Mouse (Mus musculus): ENCODE data around the gene Col6a6. TPM values are rescaled to one million over a fixed set of nuclear protein-coding genes. Genes with fewer than 3 reads are reported as not detected.

The Col6a6 gene
- polyA plus RNA-seq, 1 experiment from 2014 or later = 0.04 TPM

- Histone ChIP-seq H3K4me2 (ENCODE audit: low read length) (no peak overlapping the region), H3K9me3 (ENCODE audit: control insufficient read depth, low read length) (no peaks in the 10 kb centered on the region), H3K36me3 (ENCODE audit: control insufficient read depth, insufficient read depth) (no peaks in the 10 kb centered on the region), H3K27me3 (replicated peaks; ENCODE audit: control insufficient read depth, insufficient read depth, low read length) (no peaks in the 10 kb centered on the region), H3K9ac (replicated peaks; ENCODE audit: low read depth, low read length) (no peak overlapping the region), H3K4me1 (replicated peaks; ENCODE audit: control insufficient read depth, insufficient read depth, low read length) (no peaks in the 10 kb centered on the region), H3K27ac (ENCODE audit: low read length) (no peak overlapping the region), H3K4me3 (replicated peaks; ENCODE audit: low read length) (no peak overlapping the region)
- WGBS = 81% methylated on average over 5 of the region's 5 CpGs
- no peak for ATAC-seq
Observed at GRCm38 (mm10) chr9:105764127-105764526, 63.8 kb downstream of the Col6a6 start.

GRCm38 (mm10) chr9:105763625-105764024, 64.3 kb downstream of the Col6a6 start:
- Histone ChIP-seq H3K4me2 (ENCODE audit: low read length) (no peak overlapping the region), H3K4me3 (replicated peaks; ENCODE audit: low read length) (no peak overlapping the region), H3K9me3 (ENCODE audit: control insufficient read depth, low read length) (no peaks in the 10 kb centered on the region), H3K27ac (ENCODE audit: low read length) (no peak overlapping the region), H3K36me3 (ENCODE audit: control insufficient read depth, insufficient read depth) (no peaks in the 10 kb centered on the region), H3K9ac (replicated peaks; ENCODE audit: low read depth, low read length) (no peak overlapping the region), H3K4me1 (replicated peaks; ENCODE audit: control insufficient read depth, insufficient read depth, low read length) (no peaks in the 10 kb centered on the region), H3K27me3 (replicated peaks; ENCODE audit: control insufficient read depth, insufficient read depth, low read length) (no peaks in the 10 kb centered on the region)
- WGBS = 91% methylated on average over 3 of the region's 3 CpGs
- ATAC-seq = no peak

- no peak for ATAC-seq
- no peak overlapping the region for H3K9ac ChIP-seq (replicated peaks; ENCODE audit: low read depth, low read length)
- no peak overlapping the region for H3K27ac ChIP-seq (ENCODE audit: low read length)
- no peaks in the 10 kb centered on the region for H3K4me1 ChIP-seq (replicated peaks; ENCODE audit: control insufficient read depth, insufficient read depth, low read length)
- no peaks in the 10 kb centered on the region for H3K9me3 ChIP-seq (ENCODE audit: control insufficient read depth, low read length)
- no peaks in the 10 kb centered on the region for H3K36me3 ChIP-seq (ENCODE audit: control insufficient read depth, insufficient read depth)
- H3K27me3 ChIP-seq (replicated peaks; ENCODE audit: control insufficient read depth, insufficient read depth, low read length) = no peaks in the 10 kb centered on the region
- WGBS = 86% methylated on average over 7 of the region's 7 CpGs
- no peak overlapping the region for H3K4me2 ChIP-seq (ENCODE audit: low read length)
- H3K4me3 ChIP-seq (replicated peaks; ENCODE audit: low read length) = no peak overlapping the region
Observed at GRCm38 (mm10) chr9:105762274-105762673, 65.7 kb downstream of the Col6a6 start.

- Histone ChIP-seq H3K27ac (ENCODE audit: low read length) (no peak overlapping the region), H3K36me3 (ENCODE audit: control insufficient read depth, insufficient read depth) (no peaks in the 10 kb centered on the region), H3K9me3 (ENCODE audit: control insufficient read depth, low read length) (no peaks in the 10 kb centered on the region), H3K4me1 (replicated peaks; ENCODE audit: control insufficient read depth, insufficient read depth, low read length) (no peaks in the 10 kb centered on the region), H3K4me3 (replicated peaks; ENCODE audit: low read length) (no peak overlapping the region), H3K27me3 (replicated peaks; ENCODE audit: control insufficient read depth, insufficient read depth, low read length) (no peaks in the 10 kb centered on the region), H3K9ac (replicated peaks; ENCODE audit: low read depth, low read length) (no peak overlapping the region), H3K4me2 (ENCODE audit: low read length) (no peak overlapping the region)
- ATAC-seq = no peak
- 85% methylated on average over 5 of the region's 5 CpGs for WGBS
Observed at GRCm38 (mm10) chr9:105758861-105759260, 69.1 kb downstream of the Col6a6 start.

GRCm38 (mm10) chr9:105758173-105758765, 69.7 kb downstream of the Col6a6 start:
- ATAC-seq = no peak
- no peak overlapping the region for H3K27ac ChIP-seq (ENCODE audit: low read length)
- H3K9ac ChIP-seq (replicated peaks; ENCODE audit: low read depth, low read length) = no peak overlapping the region
- H3K4me2 ChIP-seq (ENCODE audit: low read length) = no peak overlapping the region
- H3K36me3 ChIP-seq (ENCODE audit: control insufficient read depth, insufficient read depth) = no peaks in the 10 kb centered on the region
- H3K4me1 ChIP-seq (replicated peaks; ENCODE audit: control insufficient read depth, insufficient read depth, low read length) = no peaks in the 10 kb centered on the region
- no peaks in the 10 kb centered on the region for H3K27me3 ChIP-seq (replicated peaks; ENCODE audit: control insufficient read depth, insufficient read depth, low read length)
- H3K4me3 ChIP-seq (replicated peaks; ENCODE audit: low read length) = no peak overlapping the region
- no peaks in the 10 kb centered on the region for H3K9me3 ChIP-seq (ENCODE audit: control insufficient read depth, low read length)
- 93% methylated on average over 14 of the region's 14 CpGs for WGBS

GRCm38 (mm10) chr9:105754256-105754655, 73.7 kb downstream of the Col6a6 start:
- WGBS = 73% methylated on average over 1 of the region's 1 CpGs
- H3K4me1 ChIP-seq (replicated peaks; ENCODE audit: control insufficient read depth, insufficient read depth, low read length) = no peaks in the 10 kb centered on the region

GRCm38 (mm10) chr9:105745861-105746260, 82.1 kb downstream of the Col6a6 start:
- H3K36me3 ChIP-seq (ENCODE audit: control insufficient read depth, insufficient read depth) = no peaks in the 10 kb centered on the region
- H3K9ac ChIP-seq (replicated peaks; ENCODE audit: low read depth, low read length) = no peak overlapping the region
- H3K4me3 ChIP-seq (replicated peaks; ENCODE audit: low read length) = no peak overlapping the region
- no peaks in the 10 kb centered on the region for H3K9me3 ChIP-seq (ENCODE audit: control insufficient read depth, low read length)
- 95% methylated on average over 3 of the region's 3 CpGs for WGBS
- H3K4me1 ChIP-seq (replicated peaks; ENCODE audit: control insufficient read depth, insufficient read depth, low read length) = no peaks in the 10 kb centered on the region
- no peak overlapping the region for H3K27ac ChIP-seq (ENCODE audit: low read length)
- H3K27me3 ChIP-seq (replicated peaks; ENCODE audit: control insufficient read depth, insufficient read depth, low read length) = no peaks in the 10 kb centered on the region
- no peak for ATAC-seq
- no peak overlapping the region for H3K4me2 ChIP-seq (ENCODE audit: low read length)

More at GRCm38 (mm10) chr9:105754256-105754655, 73.7 kb downstream of the Col6a6 start:
- H3K27ac ChIP-seq (ENCODE audit: low read length) = no peak overlapping the region
- ATAC-seq = no peak
- no peak overlapping the region for H3K9ac ChIP-seq (replicated peaks; ENCODE audit: low read depth, low read length)
- no peaks in the 10 kb centered on the region for H3K27me3 ChIP-seq (replicated peaks; ENCODE audit: control insufficient read depth, insufficient read depth, low read length)
- H3K9me3 ChIP-seq (ENCODE audit: control insufficient read depth, low read length) = no peaks in the 10 kb centered on the region
- no peaks in the 10 kb centered on the region for H3K36me3 ChIP-seq (ENCODE audit: control insufficient read depth, insufficient read depth)
- H3K4me3 ChIP-seq (replicated peaks; ENCODE audit: low read length) = no peak overlapping the region
- H3K4me2 ChIP-seq (ENCODE audit: low read length) = no peak overlapping the region

GRCm38 (mm10) chr9:105740413-105740812, 87.5 kb downstream of the Col6a6 start:
- no peak for ATAC-seq

GRCm38 (mm10) chr9:105739446-105739845, 88.5 kb downstream of the Col6a6 start:
- H3K27me3 ChIP-seq (replicated peaks; ENCODE audit: control insufficient read depth, insufficient read depth, low read length) = no peaks in the 10 kb centered on the region
- no peak overlapping the region for H3K4me2 ChIP-seq (ENCODE audit: low read length)
- no peak overlapping the region for H3K27ac ChIP-seq (ENCODE audit: low read length)
- 89% methylated on average over 9 of the region's 9 CpGs for WGBS
- H3K4me1 ChIP-seq (replicated peaks; ENCODE audit: control insufficient read depth, insufficient read depth, low read length) = peaks cover 9% of the 10 kb centered on the region
- no peak overlapping the region for H3K9ac ChIP-seq (replicated peaks; ENCODE audit: low read depth, low read length)
- no peak for ATAC-seq
- H3K4me3 ChIP-seq (replicated peaks; ENCODE audit: low read length) = no peak overlapping the region
- no peaks in the 10 kb centered on the region for H3K9me3 ChIP-seq (ENCODE audit: control insufficient read depth, low read length)
- H3K36me3 ChIP-seq (ENCODE audit: control insufficient read depth, insufficient read depth) = no peaks in the 10 kb centered on the region

More at GRCm38 (mm10) chr9:105740413-105740812, 87.5 kb downstream of the Col6a6 start:
- Histone ChIP-seq H3K27me3 (replicated peaks; ENCODE audit: control insufficient read depth, insufficient read depth, low read length) (no peaks in the 10 kb centered on the region), H3K27ac (ENCODE audit: low read length) (no peak overlapping the region), H3K4me2 (ENCODE audit: low read length) (no peak overlapping the region), H3K9ac (replicated peaks; ENCODE audit: low read depth, low read length) (no peak overlapping the region), H3K4me3 (replicated peaks; ENCODE audit: low read length) (no peak overlapping the region), H3K4me1 (replicated peaks; ENCODE audit: control insufficient read depth, insufficient read depth, low read length) (peaks cover 3% of the 10 kb centered on the region), H3K9me3 (ENCODE audit: control insufficient read depth, low read length) (no peaks in the 10 kb centered on the region), H3K36me3 (ENCODE audit: control insufficient read depth, insufficient read depth) (no peaks in the 10 kb centered on the region)
- WGBS = 83% methylated on average over 2 of the region's 2 CpGs

- H3K9me3 ChIP-seq (ENCODE audit: control insufficient read depth, low read length) = no peaks in the 10 kb centered on the region
- H3K27ac ChIP-seq (ENCODE audit: low read length) = no peak overlapping the region
- H3K4me2 ChIP-seq (ENCODE audit: low read length) = no peak overlapping the region
- no peak overlapping the region for H3K4me3 ChIP-seq (replicated peaks; ENCODE audit: low read length)
- no peaks in the 10 kb centered on the region for H3K36me3 ChIP-seq (ENCODE audit: control insufficient read depth, insufficient read depth)
- WGBS = 43% methylated on average over 8 of the region's 8 CpGs
- no peaks in the 10 kb centered on the region for H3K27me3 ChIP-seq (replicated peaks; ENCODE audit: control insufficient read depth, insufficient read depth, low read length)
- peaks cover 9% of the 10 kb centered on the region for H3K4me1 ChIP-seq (replicated peaks; ENCODE audit: control insufficient read depth, insufficient read depth, low read length)
- H3K9ac ChIP-seq (replicated peaks; ENCODE audit: low read depth, low read length) = no peak overlapping the region
- ATAC-seq = peak; percentile 66
Observed at GRCm38 (mm10) chr9:105737448-105737847, 90.5 kb downstream of the Col6a6 start.

Measured in forebrain, embryonic 16.5 days (tissue).